Mouse (Mus musculus) urinary bladder, postnatal 14 days (tissue): Measurements from ENCODE around the gene Slc35f4.
A peak's percentile ranks its signal among the peaks of the same experiment; 100 is the strongest.

ENCODE experiments used
- DNase-seq: peaks from one replicate; pipeline ENCODE4 v3.0.0; 2021; ENCODE audit warnings: low spot score

Gene Slc35f4

GRCm38 (mm10) chr14:49348164-49348896 lies 177.5 kb downstream of the Slc35f4 start:
- no peak for DNase-seq

GRCm38 (mm10) chr14:49345835-49346234 lies 180.0 kb downstream of the Slc35f4 start:
- DNase-seq: no peak

- no peak for DNase-seq
Measured at GRCm38 (mm10) chr14:49337011-49337410, 188.8 kb downstream of the Slc35f4 start.

DNA sequence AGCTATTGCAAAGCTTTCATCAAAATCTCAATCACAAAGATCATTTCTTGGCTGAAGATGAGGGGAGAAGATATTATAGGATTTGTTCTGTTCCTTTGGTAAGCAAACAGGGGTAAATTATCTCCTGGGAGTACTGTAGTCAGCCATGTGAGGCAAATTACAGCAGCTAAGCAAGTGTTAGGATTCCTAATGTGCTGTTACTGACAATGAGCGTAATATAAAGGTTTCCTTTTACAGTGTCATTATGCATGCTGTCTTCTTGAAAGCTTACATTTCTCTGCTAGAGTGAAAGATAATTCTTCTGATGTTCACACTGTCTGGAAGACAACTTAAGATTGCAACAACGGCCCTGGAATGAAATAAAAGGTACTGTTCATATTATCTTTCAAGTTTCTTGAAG lies 192.0 kb downstream of the Slc35f4 start:
- no peak for DNase-seq

- DNase-seq: no peak
Measured at GRCm38 (mm10) chr14:49316493-49316894, 209.4 kb downstream of the Slc35f4 start.

GRCm38 (mm10) chr14:49313981-49314380 lies 211.9 kb downstream of the Slc35f4 start:
- DNase-seq: peak; percentile 4

DNA sequence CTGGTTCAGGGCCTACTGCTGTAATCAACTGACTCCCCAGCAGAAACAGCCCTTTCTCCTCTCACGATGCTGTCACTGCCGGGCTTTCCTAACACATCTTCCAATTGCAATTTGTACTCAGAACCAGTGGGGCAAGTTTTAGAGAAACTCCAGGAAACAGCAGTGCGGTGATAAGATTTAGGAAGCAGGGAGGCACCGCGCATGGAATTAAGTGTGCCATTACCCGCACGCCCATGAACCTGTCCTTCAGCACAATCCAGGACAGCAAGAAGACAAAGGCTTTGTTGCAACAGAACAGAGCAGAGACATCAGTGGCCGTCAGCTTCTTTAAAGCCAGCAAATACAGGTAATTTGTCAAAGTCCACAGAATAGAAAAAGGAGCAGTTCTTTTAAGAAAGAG lies 212.5 kb downstream of the Slc35f4 start:
- DNase-seq: no peak

DNA sequence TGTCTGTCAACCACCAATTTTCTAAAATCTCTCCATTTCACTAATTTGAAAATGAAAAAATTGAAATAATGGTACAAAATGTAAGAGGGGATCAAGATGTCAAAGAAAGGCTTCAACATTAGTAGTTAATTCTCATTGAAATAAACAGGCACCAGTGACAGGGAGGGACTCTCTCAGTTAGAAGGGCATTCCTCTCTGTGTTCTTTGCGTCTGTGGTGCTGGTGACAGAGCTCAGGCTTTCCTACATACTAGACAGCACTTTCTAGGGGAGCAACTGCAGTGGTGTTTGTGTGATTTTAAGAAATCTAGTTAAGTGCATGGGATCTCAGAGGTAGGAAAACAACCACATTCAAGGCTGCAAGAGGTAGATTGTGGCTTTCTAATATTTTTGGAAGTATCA lies 214.3 kb downstream of the Slc35f4 start:
- no peak for DNase-seq

GRCm38 (mm10) chr14:49311091-49311492 lies 214.8 kb downstream of the Slc35f4 start:
- DNase-seq: no peak

DNA sequence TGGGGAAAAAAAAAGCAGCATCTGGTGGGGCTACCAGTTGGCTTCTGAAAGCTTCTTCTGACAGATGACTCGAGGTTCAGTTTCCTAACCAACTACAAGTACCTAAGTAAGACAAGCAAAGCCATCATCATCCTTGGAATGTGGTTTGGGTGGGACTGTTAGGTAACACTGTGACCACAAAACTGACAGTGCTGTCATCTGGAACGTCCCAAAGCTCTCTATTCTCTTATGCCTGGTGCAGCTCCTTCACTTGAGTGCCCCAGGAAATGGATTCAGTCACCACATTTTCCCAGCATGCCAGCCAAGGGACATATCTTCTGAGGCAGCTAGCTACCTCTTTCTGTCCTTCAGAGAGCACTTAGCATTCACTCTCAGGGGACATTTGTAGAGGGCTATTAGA lies 216.2 kb downstream of the Slc35f4 start:
- no peak for DNase-seq

DNA sequence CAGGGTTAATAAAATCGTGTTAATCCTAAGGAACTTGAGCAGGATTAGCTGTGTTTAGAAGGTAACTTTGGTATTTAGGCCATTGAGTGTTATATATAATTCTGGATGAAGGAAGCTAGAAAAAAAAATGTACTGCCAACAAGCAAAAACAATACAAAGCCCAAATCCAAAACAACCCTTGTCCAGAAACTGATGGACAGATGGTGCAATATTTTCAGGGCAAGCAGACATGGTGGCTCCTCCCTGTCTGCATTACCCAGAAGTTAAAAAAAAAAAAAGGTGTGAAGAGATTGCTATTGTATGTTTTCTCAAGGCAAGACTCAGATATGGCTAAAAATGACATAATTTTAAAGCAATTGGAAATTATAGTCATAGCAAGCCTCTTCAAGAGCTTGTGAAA lies 217.3 kb downstream of the Slc35f4 start:
- no peak for DNase-seq

- DNase-seq: no peak
Measured at GRCm38 (mm10) chr14:49307842-49308241, 218.0 kb downstream of the Slc35f4 start.

- no peak for DNase-seq
Measured at GRCm38 (mm10) chr14:49305534-49306409, 220.1 kb downstream of the Slc35f4 start.

GRCm38 (mm10) chr14:49302271-49302857 lies 223.5 kb downstream of the Slc35f4 start:
- DNase-seq: no peak

- no peak for DNase-seq
Measured at GRCm38 (mm10) chr14:49300981-49301619, 224.7 kb downstream of the Slc35f4 start.

DNA sequence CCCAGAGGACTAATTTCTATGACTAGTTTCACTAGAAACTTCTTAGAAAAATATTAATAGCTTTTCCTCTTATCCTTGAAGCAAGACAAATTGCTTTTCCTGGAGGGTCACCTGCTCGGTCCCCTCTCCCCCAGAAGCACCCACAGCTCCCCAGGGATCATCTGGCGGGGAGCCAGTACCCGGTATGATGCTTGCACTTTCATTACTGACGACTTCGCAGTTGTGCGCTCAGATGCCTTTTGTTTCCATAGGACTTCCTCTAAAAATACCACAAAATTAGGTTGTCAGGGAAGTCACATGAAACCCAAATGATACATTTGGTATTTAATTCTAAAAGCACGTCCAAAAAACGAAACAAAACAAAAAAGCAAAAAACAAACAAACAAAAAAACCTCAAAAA lies 225.5 kb downstream of the Slc35f4 start:
- no peak for DNase-seq

DNA sequence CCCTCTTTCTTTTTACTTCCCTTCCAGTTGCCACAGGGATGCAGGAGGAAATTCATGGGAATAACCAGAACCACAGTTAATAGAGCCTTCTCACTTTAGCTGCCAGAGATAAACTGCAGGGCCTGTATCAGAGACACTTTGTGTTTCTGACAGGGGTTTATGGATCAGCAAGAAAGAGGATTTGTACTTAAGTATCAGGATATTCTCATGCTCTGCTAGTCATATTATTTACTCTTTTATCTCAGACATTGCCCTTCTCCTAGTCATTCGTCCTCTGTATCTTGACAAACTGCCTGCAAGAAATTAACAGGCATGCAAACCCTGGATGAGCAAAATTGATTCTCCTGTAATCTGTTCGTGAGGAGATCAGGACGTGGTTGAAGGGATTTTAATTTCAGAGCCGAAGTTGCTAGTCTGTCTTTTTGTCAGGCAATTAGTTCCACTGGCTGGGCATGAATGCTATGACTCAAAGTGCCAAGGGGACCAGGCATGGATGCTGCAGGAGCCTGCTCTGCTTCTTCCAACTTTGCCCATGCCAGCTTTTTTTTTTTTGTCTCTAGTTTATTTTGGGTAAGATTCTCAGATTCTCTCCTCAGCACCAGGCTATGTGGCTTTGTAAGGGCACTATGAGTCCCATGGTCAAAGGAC lies 231.9 kb downstream of the Slc35f4 start:
- DNase-seq: no peak

DNA sequence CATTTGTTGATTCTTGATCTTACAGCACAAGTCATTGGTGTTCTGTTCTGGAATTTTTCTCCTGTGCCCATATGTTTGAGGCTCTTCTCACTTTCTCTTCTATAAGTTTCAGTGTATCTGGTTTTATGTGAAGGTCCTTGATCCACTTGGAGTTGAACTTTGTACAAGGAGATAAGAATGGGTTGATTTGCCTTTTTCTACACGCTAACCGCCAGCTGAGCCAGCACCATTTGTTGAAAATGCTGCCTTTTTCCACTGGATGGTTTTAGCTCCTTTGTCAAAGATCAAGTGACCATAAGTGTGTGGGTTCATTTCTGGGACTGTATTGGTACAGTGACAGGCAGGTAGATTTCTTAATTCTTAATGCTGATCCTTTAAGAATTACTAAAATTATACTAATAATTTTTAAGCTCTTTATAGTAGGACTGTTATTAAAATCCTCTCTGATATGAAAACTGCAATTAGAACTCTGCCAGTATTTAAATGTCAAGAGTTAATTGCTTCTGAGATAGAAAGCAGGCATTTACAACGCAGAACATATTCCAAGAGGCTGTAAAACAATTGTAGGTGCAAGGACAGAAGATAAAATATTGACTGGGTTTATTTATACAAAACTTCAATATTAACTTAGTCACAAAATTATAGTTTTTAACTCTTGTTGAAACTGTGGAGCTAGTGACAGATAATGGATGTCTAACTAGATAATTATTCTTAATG lies 235.7 kb downstream of the Slc35f4 start:
- no peak for DNase-seq

GRCm38 (mm10) chr14:49283784-49284655 lies 241.8 kb downstream of the Slc35f4 start:
- DNase-seq: no peak

GRCm38 (mm10) chr14:49278880-49279279 lies 247.0 kb downstream of the Slc35f4 start:
- no peak for DNase-seq
